Mouse (Mus musculus): ENCODE measurements around the gene Brca1.
"Not testable (repeated sequence)": the region's sequence is repeated elsewhere in the genome, so short reads cannot be mapped to it uniquely, and the experiment has no call there.

Brca1 gene

DNA sequence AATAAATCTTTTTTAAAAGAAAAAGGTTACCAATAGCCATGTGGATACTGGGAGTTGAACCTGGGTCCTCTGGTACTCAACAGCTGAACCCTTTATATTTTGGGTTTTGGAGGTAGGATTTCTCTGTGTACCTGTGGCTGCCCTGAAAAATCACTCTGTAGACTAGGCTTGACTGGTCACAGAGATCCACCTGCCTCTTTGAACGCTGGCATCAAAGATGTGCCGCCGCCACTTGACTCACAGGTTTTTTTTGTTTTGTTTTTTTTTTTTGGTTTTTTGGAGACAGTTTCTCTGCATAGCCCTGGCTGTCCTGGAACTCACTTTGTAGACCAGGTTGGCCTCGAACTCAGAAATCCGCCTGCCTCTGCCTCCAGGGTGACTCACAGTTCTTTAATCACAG, 104.0 kb downstream of the Brca1 start:
- no peak for DNase-seq

DNA sequence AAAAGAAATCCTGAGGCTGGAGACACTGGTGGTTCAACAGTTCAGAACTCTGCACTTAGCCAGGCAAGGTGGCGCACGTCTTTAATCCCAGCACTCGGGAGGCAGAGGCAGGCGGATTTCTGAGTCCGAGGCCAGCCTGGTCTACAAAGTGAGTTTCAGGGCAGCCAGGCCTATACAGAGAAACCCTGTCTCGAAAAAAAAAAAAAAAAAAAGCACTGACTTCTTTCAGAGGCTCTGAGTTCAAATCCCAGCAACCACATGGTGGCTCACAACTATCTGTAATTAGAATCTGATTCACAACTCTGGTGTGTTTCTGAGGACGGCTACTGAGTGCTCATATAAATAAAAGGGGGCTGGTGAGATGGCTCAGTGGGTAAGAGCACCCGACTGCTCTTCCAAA, 104.9 kb downstream of the Brca1 start:
- DNase-seq = not testable (repeated sequence)

DNA sequence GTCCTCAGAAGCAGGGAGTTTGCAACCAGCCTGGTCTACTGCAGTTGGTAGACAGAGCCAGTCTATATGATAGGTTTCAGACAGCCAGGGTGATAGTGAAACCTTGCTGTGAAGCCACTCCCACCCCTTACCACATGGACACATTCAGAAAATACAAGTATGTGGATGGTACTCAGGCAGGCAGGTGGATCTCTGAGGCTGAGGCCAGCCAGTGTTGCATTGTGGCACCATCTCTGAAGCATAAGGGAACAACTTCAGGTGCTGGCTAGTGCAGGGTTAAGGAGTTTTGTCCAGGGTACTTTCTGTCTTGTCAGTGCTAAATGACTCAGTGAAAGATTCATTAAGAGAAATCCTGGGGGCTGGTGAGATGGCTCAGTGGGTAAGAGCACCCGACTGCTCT, 105.4 kb downstream of the Brca1 start:
- DNase-seq = no peak

DNA sequence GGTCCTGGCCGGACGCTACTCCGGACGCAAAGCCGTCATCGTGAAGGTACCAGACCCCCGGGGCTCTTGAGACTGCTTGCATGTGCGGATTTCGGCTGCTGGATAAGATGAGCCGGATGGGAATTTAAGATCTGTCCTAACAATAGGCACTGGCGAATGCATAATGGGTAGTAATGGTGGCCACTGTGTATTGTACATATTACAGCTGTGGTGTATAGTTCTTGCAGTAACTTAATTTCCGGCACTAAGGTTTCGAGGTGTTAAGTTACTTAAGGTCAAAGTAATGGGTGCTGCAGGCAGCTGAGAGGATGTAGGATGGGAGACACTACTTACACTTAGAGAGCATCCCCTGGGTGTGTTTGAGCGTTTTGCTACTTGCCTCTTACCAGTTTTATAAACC, 109.0 kb downstream of the Brca1 start:
- DNase-seq = no peak

DNA sequence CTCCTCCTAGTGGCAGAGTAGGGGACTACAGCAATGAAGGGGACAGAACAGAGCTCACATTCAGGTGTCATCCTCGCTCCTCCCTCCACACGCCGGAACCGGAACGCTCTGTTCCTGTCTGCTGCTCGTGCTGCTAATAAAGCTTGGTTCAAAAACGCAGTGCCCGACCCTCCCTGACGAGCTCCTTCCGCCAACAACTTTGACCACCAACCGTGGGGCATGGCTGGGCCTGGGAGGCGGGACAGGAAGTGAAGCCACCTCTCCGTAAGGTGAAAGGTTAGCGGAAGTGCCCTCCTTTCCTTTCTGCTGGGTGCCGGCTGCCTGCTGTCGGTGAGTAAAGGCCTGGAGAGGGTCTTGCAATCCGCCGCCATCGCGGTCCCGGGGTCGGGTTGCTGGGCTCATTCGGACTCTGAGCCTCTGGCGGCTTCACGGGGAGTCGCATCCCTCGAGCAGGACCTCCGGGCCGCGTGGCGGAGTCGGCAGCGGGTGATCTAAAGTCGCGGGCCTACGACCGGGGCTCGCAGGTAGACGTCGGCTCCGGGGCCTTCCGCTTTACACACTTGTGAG, 109.5 kb downstream of the Brca1 start, which contains the start of gene Rpl27:
TSS of gene Rpl27 (plus strand) at position 172 of the 567 bp plus-strand sequence.
- DNase-seq = peak; percentile 97

DNA sequence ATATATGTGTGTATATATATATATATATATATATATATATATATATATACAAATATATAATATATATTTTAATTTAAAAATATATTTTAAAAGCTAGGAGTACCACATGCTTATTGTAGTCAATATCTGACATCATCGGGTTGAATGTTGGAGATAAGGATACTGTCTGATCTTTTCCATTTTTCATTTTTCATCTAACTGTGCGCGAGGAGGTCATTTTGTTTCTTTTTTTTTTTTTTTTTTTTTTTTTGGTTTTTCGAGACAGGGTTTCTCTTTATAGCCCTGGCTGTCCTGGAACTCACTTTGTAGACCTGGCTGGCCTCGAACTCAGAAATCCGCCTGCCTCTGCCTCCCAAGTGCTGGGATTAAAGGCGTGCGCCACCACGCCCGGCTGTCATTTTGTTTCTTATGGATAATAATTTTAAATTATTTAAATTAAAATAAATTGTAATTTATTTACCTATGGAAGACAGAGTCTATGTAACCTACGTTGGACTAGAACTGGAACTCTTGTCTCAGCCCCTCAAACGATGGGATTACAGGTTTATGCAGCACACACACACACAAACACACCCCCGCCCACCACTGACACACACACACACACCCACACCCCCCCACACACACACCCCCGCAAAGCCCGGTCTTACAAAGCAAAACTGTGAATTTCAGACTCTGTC, 110.2 kb downstream of the Brca1 start:
- DNase-seq = peak; percentile 15
